Mouse (Mus musculus): Measurements from ENCODE around the gene Aldh4a1.

Aldh4a1 gene

GRCm38 (mm10) chr4:139688058-139688457, 65.4 kb downstream of the Aldh4a1 start:
- no peak for DNase-seq

- DNase-seq = no peak
These were observed 67.1 kb downstream of the Aldh4a1 start for GRCm38 (mm10) chr4:139689627-139690269.

- no peak for DNase-seq
These were observed 70.6 kb downstream of the Aldh4a1 start for GRCm38 (mm10) chr4:139693315-139693714.

- no peak for DNase-seq
These were observed 75.1 kb downstream of the Aldh4a1 start for GRCm38 (mm10) chr4:139697755-139698154.

- no peak for DNase-seq
These were observed 75.9 kb downstream of the Aldh4a1 start for GRCm38 (mm10) chr4:139698602-139699001.

Measured in thymus, postnatal 14 days (tissue).